Mouse (Mus musculus) embryonic facial prominence, embryonic 15.5 days (tissue): ENCODE measurements at regions not wholly inside any gene's neighbourhood (a gene's known extent, or its start where the extent isn't known, plus 50 kb on each side); places are given as distances from the start of the nearest gene placed in this dataset.

ENCODE experiments used
- ATAC-seq: fragments of 200-750 bp; cut with Nextera tagmentation; 2 replicates; pipeline ENCODE4 v1.8.0; 2017; ENCODE audit warnings: low read depth, moderate TSS enrichment; ENCODE audit not compliant: insufficient number of reproducible peaks, low FRiP score, low TSS enrichment
- H3K27ac ChIP-seq: fragments of 300-500 bp; sonication (generic); replicated peaks from 2 replicates; pipeline ENCODE4 v1.5.1; 2015; ENCODE audit warnings: mild to moderate bottlenecking, inconsistent platforms
- H3K27me3 ChIP-seq: fragments of 300-500 bp; sonication (generic); 2 replicates; pipeline ENCODE4 v1.6.1; 2015; ENCODE audit warnings: inconsistent platforms
- H3K36me3 ChIP-seq: fragments of 300-500 bp; sonication (generic); 2 replicates; pipeline ENCODE4 v1.6.1; 2015; ENCODE audit warnings: mild to moderate bottlenecking, inconsistent platforms
- H3K4me1 ChIP-seq: fragments of 300-500 bp; sonication (generic); 2 replicates; pipeline ENCODE4 v1.6.1; 2015; ENCODE audit warnings: inconsistent platforms
- H3K4me2 ChIP-seq: fragments of 300-500 bp; sonication (generic); replicated peaks from 2 replicates; pipeline ENCODE4 v1.6.1; 2015; ENCODE audit warnings: mild to moderate bottlenecking, inconsistent platforms
- H3K4me3 ChIP-seq: fragments of 300-500 bp; sonication (generic); replicated peaks from 2 replicates; pipeline ENCODE4 v1.5.1; 2015; ENCODE audit warnings: mild to moderate bottlenecking, inconsistent platforms
- H3K9ac ChIP-seq: fragments of 300-500 bp; sonication (generic); 2 replicates; pipeline ENCODE4 v1.6.1; 2015; ENCODE audit warnings: inconsistent platforms
- H3K9me3 ChIP-seq: fragments of 300-500 bp; sonication (generic); replicated peaks from 2 replicates; pipeline ENCODE4 v1.6.1; 2016; ENCODE audit warnings: inconsistent platforms
- WGBS: fragments of 180-500 bp; shearing (Covaris S2); methylation state at CpG from one replicate; pipeline ENCODE4 v1.1.7; 2015; 5-methylcytosine and 5-hydroxymethylcytosine counted together

- Histone ChIP-seq H3K27me3 (no peaks in the 10 kb centered on the region), H3K27ac (no peak overlapping the region), H3K4me1 (no peaks in the 10 kb centered on the region), H3K4me2 (no peak overlapping the region), H3K9me3 (no peaks in the 10 kb centered on the region), H3K36me3 (no peaks in the 10 kb centered on the region), H3K4me3 (no peak overlapping the region), H3K9ac (no peak overlapping the region)
- ATAC-seq, result no peak
- WGBS, result 81% methylated on average over 2 of the region's 2 CpGs
These were observed 134.6 kb downstream of the Hao1 start for GRCm38 (mm10) chr2:134419581-134419980.

- WGBS, result 86% methylated on average over 3 of the region's 3 CpGs
- Histone ChIP-seq H3K4me2 (no peak overlapping the region), H3K9ac (no peak overlapping the region), H3K9me3 (no peaks in the 10 kb centered on the region), H3K36me3 (no peaks in the 10 kb centered on the region), H3K27me3 (no peaks in the 10 kb centered on the region), H3K4me3 (no peak overlapping the region), H3K27ac (no peak overlapping the region), H3K4me1 (no peaks in the 10 kb centered on the region)
- ATAC-seq, result no peak
These were observed 154.6 kb downstream of the Hao1 start for GRCm38 (mm10) chr2:134399564-134399963.

GRCm38 (mm10) chr2:134393421-134393820 lies 160.7 kb downstream of the Hao1 start:
- no peaks in the 10 kb centered on the region for H3K36me3 ChIP-seq
- H3K4me1 ChIP-seq, result no peaks in the 10 kb centered on the region
- no peak overlapping the region for H3K27ac ChIP-seq
- H3K9me3 ChIP-seq, result no peaks in the 10 kb centered on the region
- 88% methylated on average over 3 of the region's 3 CpGs for WGBS
- no peak overlapping the region for H3K4me2 ChIP-seq
- no peaks in the 10 kb centered on the region for H3K27me3 ChIP-seq
- no peak for ATAC-seq
- H3K9ac ChIP-seq, result no peak overlapping the region
- no peak overlapping the region for H3K4me3 ChIP-seq

- no peaks in the 10 kb centered on the region for H3K36me3 ChIP-seq
- WGBS, result 50% methylated on average over 2 of the region's 2 CpGs
- no peak overlapping the region for H3K4me3 ChIP-seq
- no peak for ATAC-seq
- no peak overlapping the region for H3K27ac ChIP-seq
- H3K27me3 ChIP-seq, result no peaks in the 10 kb centered on the region
- H3K9me3 ChIP-seq, result no peaks in the 10 kb centered on the region
- H3K4me2 ChIP-seq, result no peak overlapping the region
- no peak overlapping the region for H3K9ac ChIP-seq
- H3K4me1 ChIP-seq, result no peaks in the 10 kb centered on the region
These were observed 179.1 kb downstream of the Hao1 start for GRCm38 (mm10) chr2:134375116-134375515.

GRCm38 (mm10) chr2:134350894-134351501 lies 203.2 kb downstream of the Hao1 start:
- H3K36me3 ChIP-seq, result no peaks in the 10 kb centered on the region
- no peaks in the 10 kb centered on the region for H3K9me3 ChIP-seq
- no peak overlapping the region for H3K27ac ChIP-seq
- no peaks in the 10 kb centered on the region; the same call in 1 of the 2 replicates for H3K4me1 ChIP-seq
- no peaks in the 10 kb centered on the region for H3K27me3 ChIP-seq
- H3K9ac ChIP-seq, result no peak overlapping the region
- WGBS, result 72% methylated on average over 8 of the region's 8 CpGs
- ATAC-seq, result no peak
- H3K4me3 ChIP-seq, result no peak overlapping the region
- H3K4me2 ChIP-seq, result no peak overlapping the region

- H3K27ac ChIP-seq, result no peak overlapping the region
- H3K9ac ChIP-seq, result no peak overlapping the region
- no peaks in the 10 kb centered on the region for H3K27me3 ChIP-seq
- H3K4me1 ChIP-seq, result no peaks in the 10 kb centered on the region; the same call in 1 of the 2 replicates
- H3K4me2 ChIP-seq, result no peak overlapping the region
- H3K4me3 ChIP-seq, result no peak overlapping the region
- no peak for ATAC-seq
- no peaks in the 10 kb centered on the region for H3K36me3 ChIP-seq
- 59% methylated on average over 2 of the region's 2 CpGs for WGBS
- H3K9me3 ChIP-seq, result no peaks in the 10 kb centered on the region
These were observed 203.7 kb downstream of the Hao1 start for GRCm38 (mm10) chr2:134350442-134350841.

GRCm38 (mm10) chr2:134342515-134343140 lies 211.5 kb downstream of the Hao1 start:
- Histone ChIP-seq H3K4me2 (no peak overlapping the region), H3K27me3 (no peaks in the 10 kb centered on the region), H3K36me3 (no peaks in the 10 kb centered on the region), H3K4me1 (no peaks in the 10 kb centered on the region), H3K4me3 (no peak overlapping the region), H3K9ac (no peak overlapping the region), H3K9me3 (no peaks in the 10 kb centered on the region), H3K27ac (no peak overlapping the region)
- 50% methylated on average over 6 of the region's 6 CpGs for WGBS
- ATAC-seq, result peak; percentile 19; the same call in 1 of the 2 replicates

GRCm38 (mm10) chr2:134308092-134308491 lies 246.1 kb downstream of the Hao1 start:
- H3K9me3 ChIP-seq, result no peaks in the 10 kb centered on the region
- H3K27ac ChIP-seq, result no peak overlapping the region
- H3K36me3 ChIP-seq, result no peaks in the 10 kb centered on the region
- no peaks in the 10 kb centered on the region for H3K4me1 ChIP-seq
- H3K9ac ChIP-seq, result no peak overlapping the region
- H3K27me3 ChIP-seq, result no peaks in the 10 kb centered on the region
- no peak overlapping the region for H3K4me2 ChIP-seq
- WGBS, result 68% methylated on average over 3 of the region's 3 CpGs
- H3K4me3 ChIP-seq, result no peak overlapping the region
- ATAC-seq, result no peak

- 82% methylated on average over 2 of the region's 2 CpGs for WGBS
- Histone ChIP-seq H3K4me1 (no peaks in the 10 kb centered on the region), H3K9ac (no peak overlapping the region), H3K27ac (no peak overlapping the region), H3K4me3 (no peak overlapping the region), H3K36me3 (no peaks in the 10 kb centered on the region), H3K27me3 (no peaks in the 10 kb centered on the region; the same call in 1 of the 2 replicates), H3K9me3 (no peaks in the 10 kb centered on the region), H3K4me2 (no peak overlapping the region)
- ATAC-seq, result no peak
These were observed 264.0 kb downstream of the Hao1 start for GRCm38 (mm10) chr2:134290126-134290691.

- WGBS, result 30% methylated on average over 3 of the region's 3 CpGs
These were observed 278.3 kb downstream of the Hao1 start for GRCm38 (mm10) chr2:134275881-134276280.

GRCm38 (mm10) chr2:134268466-134268865 lies 285.7 kb downstream of the Hao1 start:
- Histone ChIP-seq H3K9ac (no peak overlapping the region), H3K4me2 (no peak overlapping the region), H3K27ac (no peak overlapping the region), H3K36me3 (no peaks in the 10 kb centered on the region), H3K9me3 (no peaks in the 10 kb centered on the region), H3K27me3 (no peaks in the 10 kb centered on the region), H3K4me1 (no peaks in the 10 kb centered on the region), H3K4me3 (no peak overlapping the region)
- no peak for ATAC-seq
- whole genome bisulfite sequencing, result 24% methylated on average over 2 of the region's 2 CpGs

More at GRCm38 (mm10) chr2:134275881-134276280, 278.3 kb downstream of the Hao1 start:
- no peaks in the 10 kb centered on the region for H3K27me3 ChIP-seq
- H3K36me3 ChIP-seq, result no peaks in the 10 kb centered on the region
- no peak overlapping the region for H3K9ac ChIP-seq
- H3K4me3 ChIP-seq, result no peak overlapping the region
- ATAC-seq, result no peak
- H3K4me2 ChIP-seq, result no peak overlapping the region
- H3K9me3 ChIP-seq, result no peaks in the 10 kb centered on the region
- no peaks in the 10 kb centered on the region for H3K4me1 ChIP-seq
- no peak overlapping the region for H3K27ac ChIP-seq
